In genomic region chr17:84926233-84926632, GRCm38 (mm10) we compare ENCODE assay signal across 19 mouse cellular contexts. TPM values are rescaled to one million over a fixed set of nuclear protein-coding genes. Genes with fewer than 3 reads are reported as not detected.
DNase-seq lines count a peak whose midpoint lies in the region; ATAC-seq lines count a peak whose summit lies in the region.
"Had no signal": no experiment of that assay in that cellular context is flagged by ENCODE, and none has a peak within 500 bp of the region (broad histone marks: within the 10 kb centered on the region; RNA-seq: fewer than 3 reads in every experiment).

No protein-coding gene starts in this region.

- DNase-seq in heart, adult 11 months, result peak; percentile 73
- DNase-seq in right cerebral cortex, adult 18-20 months, result peak; percentile 12
- no peak for DNase-seq in right cerebral cortex, postnatal 25 days
- peak; percentile 78 for DNase-seq in liver
- peak; percentile 27 for DNase-seq in retina, postnatal 1 day
- DNase-seq in left cerebral cortex, postnatal 10 days (ENCODE audit: extremely low spot score in 1 of 2, low spot score in 2 of 2), result no peak
- DNase-seq in layer of hippocampus, postnatal 14 days (ENCODE audit: low spot score in 2 of 2), result no peak
- DNase-seq: gastrocnemius, postnatal 25 days; kidney, adult 18-20 months; kidney, postnatal 4 days; left cerebral cortex, postnatal 4 days; thymus, adult 2 months had no signal

- H3K36me3 ChIP-seq in heart, embryonic 12.5 days, result no peaks in the 10 kb centered on the region
- H3K36me3 ChIP-seq: embryonic facial prominence, embryonic 12.5 days; hindbrain, embryonic 12.5 days; midbrain, embryonic 10.5 days had no signal

- no peaks in the 10 kb centered on the region for H3K27me3 ChIP-seq in heart, embryonic 12.5 days (replicated peaks)
- H3K27me3 ChIP-seq: embryonic facial prominence, embryonic 12.5 days; forebrain, embryonic 13.5 days; hindbrain, embryonic 12.5 days had no signal

- H3K4me2 ChIP-seq in heart, embryonic 12.5 days, result no peak overlapping the region
- H3K4me2 ChIP-seq: embryonic facial prominence, embryonic 12.5 days; forebrain, embryonic 13.5 days; hindbrain, embryonic 12.5 days had no signal

- WGBS in heart, embryonic 12.5 days, result 22% methylated on average over 5 of the region's 5 CpGs

- no peak overlapping the region for H3K9ac ChIP-seq in heart, embryonic 12.5 days
- H3K9ac ChIP-seq: embryonic facial prominence, embryonic 12.5 days; forebrain, embryonic 13.5 days; hindbrain, embryonic 12.5 days had no signal

- no peak for ATAC-seq in heart, embryonic 12.5 days (ENCODE audit: insufficient number of reproducible peaks, low FRiP score)
- ATAC-seq: activated CD4-positive, CD25-positive, alpha-beta regulatory T cell, adult 4 months; forebrain, embryonic 13.5 days; lung, postnatal 0 days had no signal

- H3K4me3 ChIP-seq in heart, embryonic 12.5 days, result no peak overlapping the region
- H3K4me3 ChIP-seq: embryonic facial prominence, embryonic 12.5 days; forebrain, embryonic 13.5 days; hindbrain, embryonic 12.5 days; midbrain, embryonic 10.5 days had no signal

- 0 out of 2 replicates have a peak, but pooled peaks cover 4% of the 10 kb centered on the region for H3K9me3 ChIP-seq in heart, embryonic 12.5 days (replicated peaks)
- H3K9me3 ChIP-seq: embryonic facial prominence, embryonic 12.5 days; forebrain, embryonic 13.5 days; hindbrain, embryonic 12.5 days had no signal

- intact Hi-C loops in left cerebral cortex, postnatal 10 days (cut with DNase I), result no loop called here

- H3K4me1 ChIP-seq in heart, embryonic 12.5 days (replicated peaks), result 0 out of 2 replicates have a peak, but pooled peaks cover 2% of the 10 kb centered on the region
- H3K4me1 ChIP-seq: embryonic facial prominence, embryonic 12.5 days; forebrain, embryonic 13.5 days; hindbrain, embryonic 12.5 days; midbrain, embryonic 10.5 days had no signal

- H3K27ac ChIP-seq in heart, embryonic 12.5 days (ENCODE audit: poor library complexity, severe bottlenecking), result no peak overlapping the region
- H3K27ac ChIP-seq: embryonic facial prominence, embryonic 12.5 days; forebrain, embryonic 13.5 days; hindbrain, embryonic 12.5 days; midbrain, embryonic 10.5 days had no signal

RNA-seq across cellular contexts. Expression of gene Ppm1b, which starts 30.3 kb away (rescaled TPM):
- 73.9 and 78.9 TPM in 2 replicates for polyA plus RNA-seq in heart, embryonic 12.5 days (2016; fragmentation: Nextera tagmentation; extraction: Ambion mirVana)
- total RNA-seq in left cerebral cortex, postnatal 10 days (2021), result 100 to 1,000 TPM; 102 to 106 TPM
- 100 to 1,000 TPM; 119 to 125 TPM for total RNA-seq in layer of hippocampus, postnatal 14 days (2021)

Comparison
In these comparisons a context has a peak if more than half of its experiments do, and no peak if none do; other contexts are left out.
1. DNase-seq: peak in heart, adult 11 months (single experiment), right cerebral cortex, adult 18-20 months (single experiment), liver (single experiment) and retina, postnatal 1 day (single experiment); none in right cerebral cortex, postnatal 25 days (single experiment), left cerebral cortex, postnatal 10 days (0 of 2) and layer of hippocampus, postnatal 14 days (0 of 2).